Comparison of ENCODE assay signal across 9 mouse cellular contexts in the genomic region with DNA sequence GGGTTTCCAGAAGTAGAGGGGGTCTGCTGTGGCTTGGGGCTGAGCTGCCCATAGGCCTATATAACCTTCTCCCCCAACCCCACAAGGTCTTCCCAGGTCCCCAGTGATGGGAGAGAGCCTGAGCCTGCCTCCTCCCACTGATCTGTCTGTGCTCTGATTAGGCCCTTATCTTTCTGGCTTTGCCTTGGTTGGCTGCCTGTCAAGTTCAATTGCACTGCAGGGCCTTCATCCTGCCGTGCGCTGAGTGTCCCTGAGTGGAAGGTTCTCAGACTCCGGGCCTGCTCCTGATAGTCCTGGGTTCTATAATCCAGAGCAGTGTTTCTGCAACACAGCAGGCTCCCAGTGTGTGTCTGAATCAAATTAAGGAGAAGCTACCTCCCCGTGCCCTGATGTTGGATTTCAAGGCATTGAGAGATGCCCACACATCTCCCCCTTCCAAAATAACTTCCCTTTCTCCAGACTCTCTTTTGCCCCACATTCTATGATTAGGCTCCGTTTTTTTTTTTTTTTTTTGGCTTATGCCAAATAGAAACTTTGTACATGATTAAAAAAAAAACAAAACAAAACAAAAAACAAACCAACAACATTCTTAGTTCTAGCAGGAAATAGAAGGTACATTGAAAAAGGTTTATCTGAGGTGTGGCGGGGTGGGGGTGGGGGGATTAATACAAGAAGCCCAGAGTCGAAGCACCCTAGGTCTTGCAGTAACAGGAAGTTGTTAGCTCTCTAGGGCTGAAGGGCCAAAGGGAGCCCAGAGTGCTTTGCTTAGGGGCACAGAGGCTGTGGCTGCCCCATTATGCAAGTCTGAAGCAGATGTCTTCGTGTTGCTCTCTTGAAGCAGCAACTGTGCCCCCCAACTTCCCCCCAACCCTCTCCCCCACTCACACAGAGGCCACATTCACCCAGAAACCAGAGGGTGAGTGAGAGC.
A peak's percentile ranks its signal among the peaks of the same experiment; 100 is the strongest.
DNase-seq lines count a peak whose midpoint lies in the region; ATAC-seq and TF ChIP-seq lines count a peak whose summit lies in the region.
"Had no signal": no experiment of that assay in that cellular context is flagged by ENCODE, and none has a peak within 500 bp of the region (broad histone marks: within the 10 kb centered on the region; RNA-seq: fewer than 3 reads in every experiment).

No protein-coding gene starts in this region.

- H3K4me3 ChIP-seq in G1E (ENCODE audit: low read depth, low read length) = no peak overlapping the region
- no peak overlapping the region for H3K4me3 ChIP-seq in heart, adult 2 months
- no peak overlapping the region for H3K4me3 ChIP-seq in liver, adult 2 months (ENCODE audit: insufficient read depth, low read depth, low read length)
- H3K4me3 ChIP-seq in hindbrain, embryonic 12.5 days = no peak overlapping the region
- H3K4me3 ChIP-seq: lung, embryonic 15.5 days had no signal

- H3K9ac ChIP-seq in heart, adult 2 months (ENCODE audit: low read depth, low read length) = peak overlapping the region; percentile 36; the same call in 1 of the 2 replicates
- H3K9ac ChIP-seq in liver, adult 2 months (ENCODE audit: low read depth, low read length) = no peak overlapping the region
- H3K9ac ChIP-seq in hindbrain, embryonic 12.5 days = no peak overlapping the region
- H3K9ac ChIP-seq: lung, embryonic 15.5 days had no signal

- H3K36me3 ChIP-seq in G1E (replicated peaks) = no peaks in the 10 kb centered on the region
- no peaks in the 10 kb centered on the region; the same call in 1 of the 2 replicates for H3K36me3 ChIP-seq in heart, adult 2 months (ENCODE audit: control insufficient read depth, insufficient read depth, low read length)
- no peaks in the 10 kb centered on the region for H3K36me3 ChIP-seq in liver, adult 2 months (ENCODE audit: control insufficient read depth, insufficient read depth, low read length)
- H3K36me3 ChIP-seq in hindbrain, embryonic 12.5 days = no peaks in the 10 kb centered on the region
- H3K36me3 ChIP-seq: lung, embryonic 15.5 days had no signal

- peaks cover 8% of the 10 kb centered on the region for H3K27me3 ChIP-seq in G1E (ENCODE audit: insufficient read depth, low read length)
- no peaks in the 10 kb centered on the region for H3K27me3 ChIP-seq in heart, adult 2 months (ENCODE audit: control insufficient read depth, insufficient read depth, low read length)
- H3K27me3 ChIP-seq in liver, adult 2 months (ENCODE audit: control insufficient read depth, insufficient read depth, low read length) = no peaks in the 10 kb centered on the region
- H3K27me3 ChIP-seq in hindbrain, embryonic 12.5 days = no peaks in the 10 kb centered on the region
- H3K27me3 ChIP-seq: lung, embryonic 15.5 days had no signal

- no peak for TF ChIP-seq EP300 in heart, adult 2 months (IDR thresholded peaks at IDR 0.05; ENCODE audit: insufficient read depth, low read depth, low read length)

- no peak for TF ChIP-seq CTCF in G1E (IDR thresholded peaks at IDR 0.05; ENCODE audit: low read depth, low read length)
- TF ChIP-seq CTCF in heart, adult 2 months (IDR thresholded peaks at IDR 0.05) = no peak
- no peak for TF ChIP-seq CTCF in liver, adult 2 months (IDR thresholded peaks at IDR 0.05; ENCODE audit: low read depth, low read length)

- H3K4me2 ChIP-seq in hindbrain, embryonic 12.5 days (replicated peaks) = no peak overlapping the region
- H3K4me2 ChIP-seq: lung, embryonic 15.5 days had no signal

- WGBS in heart, adult 2 months = 23% methylated on average over 8 of the region's 8 CpGs
- 45% methylated on average over 8 of the region's 8 CpGs for WGBS in liver, adult 2 months
- 53% methylated on average over 8 of the region's 8 CpGs for WGBS in hindbrain, embryonic 12.5 days

- intact Hi-C loops in heart, adult 2 months (cut with DNase I) = no loop called here

- H3K27ac ChIP-seq in heart, adult 2 months = no peak overlapping the region
- H3K27ac ChIP-seq in liver, adult 2 months (replicated peaks; ENCODE audit: insufficient read depth, low read depth, low read length) = no peak overlapping the region
- no peak overlapping the region; the same call in 1 of the 2 replicates for H3K27ac ChIP-seq in hindbrain, embryonic 12.5 days
- H3K27ac ChIP-seq: lung, embryonic 15.5 days had no signal

- DNase-seq in G1E (ENCODE audit: low spot score) (peak; percentile 16), adipocyte (ENCODE audit: low spot score) (peak; percentile 66)
- peak; percentile 61 to 75 for DNase-seq in heart, adult 2 months
- DNase-seq in liver, adult 2 months (ENCODE audit: extremely low read depth, low read depth, low spot score) = peak; percentile 35
- DNase-seq in layer of hippocampus, adult 9-11 months = no peak
- no peak for DNase-seq in B cell, adult 2 months
- DNase-seq in right cerebral cortex, postnatal 4 days = no peak

- no peaks in the 10 kb centered on the region for H3K9me3 ChIP-seq in G1E (replicated peaks)
- H3K9me3 ChIP-seq in hindbrain, embryonic 12.5 days (replicated peaks) = no peaks in the 10 kb centered on the region
- H3K9me3 ChIP-seq: lung, embryonic 15.5 days had no signal

- ATAC-seq in G1E (ENCODE audit: extremely low read depth, insufficient number of reproducible peaks, low FRiP score, poor library complexity, severe bottlenecking) = no peak
- ATAC-seq in hindbrain, embryonic 12.5 days (ENCODE audit: low FRiP score) = no peak

- TF ChIP-seq POLR2A in heart, adult 2 months (IDR thresholded peaks at IDR 0.05; ENCODE audit: insufficient read depth, low read depth, low read length) = no peak
- TF ChIP-seq POLR2A in liver, adult 2 months (IDR thresholded peaks at IDR 0.05; ENCODE audit: extremely low read depth, insufficient read depth, low read length) = no peak

- H3K79me2 ChIP-seq in heart, adult 2 months (replicated peaks; ENCODE audit: control insufficient read depth, insufficient read depth, low read length) = no peaks in the 10 kb centered on the region
- H3K79me2 ChIP-seq in liver, adult 2 months (ENCODE audit: control insufficient read depth, insufficient read depth, low read length) = no peaks in the 10 kb centered on the region

- peaks cover 2% of the 10 kb centered on the region; the same call in 1 of the 2 replicates for H3K4me1 ChIP-seq in G1E (ENCODE audit: insufficient read depth, low read depth, low read length)
- peaks cover 2% of the 10 kb centered on the region for H3K4me1 ChIP-seq in heart, adult 2 months (ENCODE audit: control insufficient read depth, insufficient read depth, low read length)
- H3K4me1 ChIP-seq in liver, adult 2 months (ENCODE audit: control insufficient read depth, insufficient read depth, low read length) = no peaks in the 10 kb centered on the region
- no peaks in the 10 kb centered on the region for H3K4me1 ChIP-seq in hindbrain, embryonic 12.5 days

Comparison
In these comparisons a context has a peak if more than half of its experiments do, and no peak if none do; other contexts are left out.
1. DNase-seq: peak in G1E (single experiment), adipocyte (single experiment), heart, adult 2 months (2 of 2) and liver, adult 2 months (single experiment); none in layer of hippocampus, adult 9-11 months (single experiment), B cell, adult 2 months (0 of 2) and right cerebral cortex, postnatal 4 days (single experiment).